Mouse (Mus musculus) gastrocnemius, adult 8-10 months (tissue): ENCODE data around the gene Rsph3a. TPM values are rescaled to one million over a fixed set of nuclear protein-coding genes. Genes with fewer than 3 reads are reported as not detected.

ENCODE experiments used
- total RNA-seq, 4 experiments: library from RNA; stranded (reverse); gene quantifications; 2 replicates each; pipeline ENCODE4 v1.2.4; 2022

Gene Rsph3a
- total RNA-seq, 4 experiments from 2014 or later: 21.7 to 25.6 (median 23.4) TPM

Other genes with a start within 250 kb of the Rsph3a start
- 10 to 100 TPM; 15.8 to 29.7 (median 18.6) TPM for gene Fndc1, start 118.3 kb upstream of the Rsph3a start, total RNA-seq
- 1 to 10 TPM; 1.9 to 2.4 (median 2.1) TPM for gene Tagap, start 19.6 kb upstream of the Rsph3a start, total RNA-seq
- gene Gm49673, start 202.2 kb downstream of the Rsph3a start, total RNA-seq: under 1 TPM in 2 of 4 experiments, not detected in 2; 0.15 to 0.54 TPM
- 10 to 100 TPM; 15.2 to 21.7 (median 18.0) TPM for gene Rnaset2a, start 202.5 kb downstream of the Rsph3a start, total RNA-seq
- gene Fgfr1op, start 219.9 kb downstream of the Rsph3a start, total RNA-seq: 10 to 100 TPM; 14.6 to 19.1 (median 15.8) TPM